8 mouse cellular contexts compared by ENCODE assay signal in genomic region chr8:105966692-105967311, GRCm38 (mm10). TPM values are rescaled to one million over a fixed set of nuclear protein-coding genes. Genes with fewer than 3 reads are reported as not detected.
DNase-seq lines count a peak whose midpoint lies in the region; ATAC-seq lines count a peak whose summit lies in the region.

No protein-coding gene starts in this region.

- H3K36me3 ChIP-seq in forebrain, embryonic 16.5 days (ENCODE audit: control insufficient read depth, insufficient read depth): no peaks in the 10 kb centered on the region
- 0 out of 2 replicates have a peak, but pooled peaks cover 4% of the 10 kb centered on the region for H3K36me3 ChIP-seq in limb, embryonic 10.5 days
- H3K36me3 ChIP-seq in midbrain, embryonic 15.5 days (replicated peaks): no peaks in the 10 kb centered on the region

- H3K4me2 ChIP-seq in forebrain, embryonic 16.5 days (ENCODE audit: low read length): no peak overlapping the region
- H3K4me2 ChIP-seq in midbrain, embryonic 15.5 days: peak overlapping the region; percentile 53; the same call in 1 of the 2 replicates

- DNase-seq in adrenal gland, postnatal 14 days: peak; percentile 40
- DNase-seq in adrenal gland, adult 2 months: no peak
- DNase-seq in MEL-GATA-1-ER (ENCODE audit: extremely low read depth, low read depth): peak; percentile 78
- DNase-seq in limb, embryonic 10.5 days (ENCODE audit: low spot score): peak; percentile 84
- peak; percentile 29 for DNase-seq in yolk sac, embryonic 10.5 days (ENCODE audit: low spot score)
- DNase-seq in right cerebral cortex, adult 18-20 months: no peak

- peaks cover 15% of the 10 kb centered on the region for H3K27me3 ChIP-seq in forebrain, embryonic 16.5 days (replicated peaks; ENCODE audit: control insufficient read depth, insufficient read depth, low read length)
- peaks cover 14% of the 10 kb centered on the region for H3K27me3 ChIP-seq in limb, embryonic 10.5 days (ENCODE audit: low read depth, poor library complexity, severe bottlenecking)
- peaks cover 30% of the 10 kb centered on the region for H3K27me3 ChIP-seq in midbrain, embryonic 15.5 days (replicated peaks)

- ATAC-seq in forebrain, embryonic 16.5 days: 0 out of 2 replicates have a peak, but pooled peaks have one; percentile 10
- no peak for ATAC-seq in midbrain, embryonic 15.5 days (replicated peaks)

- 8% methylated on average over 19 of the region's 19 CpGs for WGBS in forebrain, embryonic 16.5 days
- WGBS in limb, embryonic 10.5 days: 5% methylated on average over 19 of the region's 19 CpGs
- 10% methylated on average over 19 of the region's 19 CpGs for WGBS in midbrain, embryonic 15.5 days

- no peak overlapping the region for H3K27ac ChIP-seq in forebrain, embryonic 16.5 days (ENCODE audit: low read length)
- peak overlapping the region; percentile 93 for H3K27ac ChIP-seq in limb, embryonic 10.5 days
- no peak overlapping the region for H3K27ac ChIP-seq in midbrain, embryonic 15.5 days

- H3K4me1 ChIP-seq in forebrain, embryonic 16.5 days (replicated peaks; ENCODE audit: control insufficient read depth, insufficient read depth, low read length): no peaks in the 10 kb centered on the region
- peaks cover 41% of the 10 kb centered on the region for H3K4me1 ChIP-seq in limb, embryonic 10.5 days
- H3K4me1 ChIP-seq in midbrain, embryonic 15.5 days: peaks cover 7% of the 10 kb centered on the region

- H3K9ac ChIP-seq in forebrain, embryonic 16.5 days (replicated peaks; ENCODE audit: low read depth, low read length): no peak overlapping the region
- H3K9ac ChIP-seq in midbrain, embryonic 15.5 days: no peak overlapping the region

- H3K9me3 ChIP-seq in forebrain, embryonic 16.5 days (ENCODE audit: control insufficient read depth, low read length): no peaks in the 10 kb centered on the region
- H3K9me3 ChIP-seq in limb, embryonic 10.5 days (replicated peaks): no peaks in the 10 kb centered on the region
- no peaks in the 10 kb centered on the region for H3K9me3 ChIP-seq in midbrain, embryonic 15.5 days

- no peak overlapping the region for H3K4me3 ChIP-seq in forebrain, embryonic 16.5 days (replicated peaks; ENCODE audit: low read length)
- peak overlapping the region; percentile 87 for H3K4me3 ChIP-seq in limb, embryonic 10.5 days
- no peak overlapping the region for H3K4me3 ChIP-seq in midbrain, embryonic 15.5 days

RNA-seq across cellular contexts. Expression of gene Slc12a4, which starts 0.9 kb away (rescaled TPM):
- 36.9 and 42.5 TPM in 2 replicates for total RNA-seq in adrenal gland, postnatal 14 days (2021)
- total RNA-seq in adrenal gland, adult 2 months (2021): 10 to 100 TPM; 40.2 to 60.5 TPM
- 62.4 and 63.2 TPM in 2 replicates for polyA plus RNA-seq in adrenal gland, adult 2 months (2012; rRNA removed)
- polyA plus RNA-seq in forebrain, embryonic 16.5 days (2015; fragmentation: Nextera tagmentation; extraction: Ambion mirVana): 12.5 and 13.9 TPM in 2 replicates
- polyA plus RNA-seq in limb, embryonic 10.5 days (2016; fragmentation: Nextera tagmentation; extraction: Ambion mirVana): 31.9 and 37.7 TPM in 2 replicates
- polyA plus RNA-seq in midbrain, embryonic 15.5 days (2015; fragmentation: Nextera tagmentation; extraction: Ambion mirVana): 7.5 and 9.1 TPM in 2 replicates

RNA-seq across cellular contexts. Expression of gene Dpep3, which starts 12.4 kb away (rescaled TPM):
- total RNA-seq in adrenal gland, postnatal 14 days (2021): not detected in 2 replicates
- not detected for total RNA-seq in adrenal gland, adult 2 months (2021)
- polyA plus RNA-seq in adrenal gland, adult 2 months (2012; rRNA removed): 0.21 TPM in 1 of 2 replicates, not detected in the other
- polyA plus RNA-seq in forebrain, embryonic 16.5 days (2015; fragmentation: Nextera tagmentation; extraction: Ambion mirVana): not detected in 2 replicates
- polyA plus RNA-seq in limb, embryonic 10.5 days (2016; fragmentation: Nextera tagmentation; extraction: Ambion mirVana): not detected in 2 replicates
- polyA plus RNA-seq in midbrain, embryonic 15.5 days (2015; fragmentation: Nextera tagmentation; extraction: Ambion mirVana): not detected in 2 replicates

RNA-seq across cellular contexts. Expression of gene Lcat, which starts 23.6 kb away (rescaled TPM):
- 5.3 and 54.9 TPM in 2 replicates for total RNA-seq in adrenal gland, postnatal 14 days (2021)
- total RNA-seq in adrenal gland, adult 2 months (2021): 1 to 10 TPM; 1.3 to 2.9 TPM
- 1.9 and 3.3 TPM in 2 replicates for polyA plus RNA-seq in adrenal gland, adult 2 months (2012; rRNA removed)
- polyA plus RNA-seq in forebrain, embryonic 16.5 days (2015; fragmentation: Nextera tagmentation; extraction: Ambion mirVana): 0.67 and 0.84 TPM in 2 replicates
- polyA plus RNA-seq in limb, embryonic 10.5 days (2016; fragmentation: Nextera tagmentation; extraction: Ambion mirVana): 2.0 and 2.1 TPM in 2 replicates
- 1.6 and 2.0 TPM in 2 replicates for polyA plus RNA-seq in midbrain, embryonic 15.5 days (2015; fragmentation: Nextera tagmentation; extraction: Ambion mirVana)

RNA-seq across cellular contexts. Expression of gene Dus2, which starts 24.3 kb away (rescaled TPM):
- 14.9 and 15.5 TPM in 2 replicates for total RNA-seq in adrenal gland, postnatal 14 days (2021)
- 10 to 100 TPM; 13.6 to 19.6 TPM for total RNA-seq in adrenal gland, adult 2 months (2021)
- 5.5 and 5.6 TPM in 2 replicates for polyA plus RNA-seq in adrenal gland, adult 2 months (2012; rRNA removed)
- polyA plus RNA-seq in forebrain, embryonic 16.5 days (2015; fragmentation: Nextera tagmentation; extraction: Ambion mirVana): 22.3 and 25.8 TPM in 2 replicates
- polyA plus RNA-seq in limb, embryonic 10.5 days (2016; fragmentation: Nextera tagmentation; extraction: Ambion mirVana): 23.3 and 23.7 TPM in 2 replicates
- polyA plus RNA-seq in midbrain, embryonic 15.5 days (2015; fragmentation: Nextera tagmentation; extraction: Ambion mirVana): 29.0 and 30.8 TPM in 2 replicates

RNA-seq across cellular contexts. Expression of gene Psmb10, which starts 28.6 kb away (rescaled TPM):
- total RNA-seq in adrenal gland, postnatal 14 days (2021): 49.2 and 65.5 TPM in 2 replicates
- 10 to 100 TPM; 77.0 to 79.0 TPM for total RNA-seq in adrenal gland, adult 2 months (2021)
- 156 and 174 TPM in 2 replicates for polyA plus RNA-seq in adrenal gland, adult 2 months (2012; rRNA removed)
- 30.5 and 44.8 TPM in 2 replicates for polyA plus RNA-seq in forebrain, embryonic 16.5 days (2015; fragmentation: Nextera tagmentation; extraction: Ambion mirVana)
- 28.9 and 40.3 TPM in 2 replicates for polyA plus RNA-seq in limb, embryonic 10.5 days (2016; fragmentation: Nextera tagmentation; extraction: Ambion mirVana)
- 64.3 and 65.3 TPM in 2 replicates for polyA plus RNA-seq in midbrain, embryonic 15.5 days (2015; fragmentation: Nextera tagmentation; extraction: Ambion mirVana)

Comparison
In these comparisons a context has a peak if more than half of its experiments do, and no peak if none do; other contexts are left out.
1. DNase-seq: peak in adrenal gland, postnatal 14 days (single experiment), MEL-GATA-1-ER (single experiment), limb, embryonic 10.5 days (single experiment) and yolk sac, embryonic 10.5 days (single experiment); none in adrenal gland, adult 2 months (single experiment) and right cerebral cortex, adult 18-20 months (single experiment).